Mouse (Mus musculus): ENCODE measurements around the gene Svs1. TPM values are rescaled to one million over a fixed set of nuclear protein-coding genes. Genes with fewer than 3 reads are reported as not detected.

Gene Svs1
- total RNA-seq (2014; rRNA removed): not detected in 2 replicates
- polyA plus RNA-seq (2012; rRNA removed): not detected in 2 replicates

DNA sequence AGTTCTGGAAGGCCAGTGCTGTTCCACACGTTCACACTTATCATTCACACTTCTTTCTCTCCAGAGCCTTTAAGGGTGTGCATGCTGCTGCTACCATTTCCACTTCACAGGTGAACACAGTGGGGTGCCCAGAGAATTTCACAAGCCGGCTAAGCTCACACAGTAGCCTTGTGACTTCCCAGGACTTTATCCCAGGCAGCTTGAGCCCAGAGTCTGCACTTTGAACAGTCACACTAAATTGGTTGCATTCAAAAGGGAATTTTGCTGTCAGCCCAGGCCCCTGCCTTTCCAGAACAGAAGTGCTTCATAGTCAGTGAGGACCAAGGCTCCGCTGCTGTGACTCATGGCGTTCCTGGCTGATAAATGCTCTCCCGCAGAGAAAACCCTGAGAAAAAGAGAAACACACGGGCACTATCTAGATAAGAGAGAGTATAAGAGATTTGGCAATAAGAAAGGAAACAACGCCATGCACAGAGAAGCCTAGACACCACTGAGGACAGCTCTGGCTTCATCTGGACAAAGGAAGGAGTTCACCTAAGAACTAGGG is at the start of gene Svs1:
Gene Svs1 (plus strand): TSS at position 418 of the 547 bp plus-strand sequence.
- no peak for TF ChIP-seq CTCF (IDR thresholded peaks at IDR 0.05; ENCODE audit: low read depth, low read length)
- TF ChIP-seq POLR2A (IDR thresholded peaks at IDR 0.05; ENCODE audit: extremely low read depth, insufficient read depth, low read length): no peak
- 39% methylated on average over 7 of the region's 7 CpGs for WGBS
- DNase-seq (ENCODE audit: extremely low read depth, low read depth, low spot score): no peak

DNA sequence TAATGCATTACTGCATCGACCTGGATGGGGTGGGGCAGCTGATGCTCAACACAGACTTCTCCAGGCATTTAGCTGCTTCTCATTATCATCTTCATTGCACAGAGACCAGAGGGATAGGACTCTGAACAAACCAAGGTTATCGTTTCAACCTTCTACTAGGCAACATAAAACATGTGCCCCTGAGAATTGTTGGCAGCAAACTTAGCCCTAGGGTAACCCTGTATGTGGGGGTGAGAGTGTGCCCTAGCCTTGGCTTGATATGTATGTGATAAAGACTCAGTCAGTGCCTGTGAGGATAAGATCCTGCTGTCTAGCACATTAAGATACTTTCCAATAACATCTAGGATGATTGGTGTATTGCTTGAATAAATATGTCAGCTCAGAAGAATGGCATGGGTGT is 37.1 kb upstream of the Svs1 start:
- no peak for DNase-seq (ENCODE audit: extremely low read depth, low read depth, low spot score)

More for the DNA sequence above, at the start of gene Svs1:
- H3K4me1 ChIP-seq (ENCODE audit: control insufficient read depth, insufficient read depth, low read length): no peaks in the 10 kb centered on the region
- H3K27ac ChIP-seq (replicated peaks; ENCODE audit: insufficient read depth, low read depth, low read length): no peak within 1 kb of the TSS
- no peaks in the 10 kb centered on the region for H3K27me3 ChIP-seq (ENCODE audit: control insufficient read depth, insufficient read depth, low read length)
- no peaks in the 10 kb centered on the region for H3K79me2 ChIP-seq (ENCODE audit: control insufficient read depth, insufficient read depth, low read length)
- no peak within 1 kb of the TSS for H3K9ac ChIP-seq (ENCODE audit: low read depth, low read length)
- H3K36me3 ChIP-seq (ENCODE audit: control insufficient read depth, insufficient read depth, low read length): no peaks in the 10 kb centered on the region
- no peak within 1 kb of the TSS for H3K4me3 ChIP-seq (ENCODE audit: insufficient read depth, low read depth, low read length)

DNA sequence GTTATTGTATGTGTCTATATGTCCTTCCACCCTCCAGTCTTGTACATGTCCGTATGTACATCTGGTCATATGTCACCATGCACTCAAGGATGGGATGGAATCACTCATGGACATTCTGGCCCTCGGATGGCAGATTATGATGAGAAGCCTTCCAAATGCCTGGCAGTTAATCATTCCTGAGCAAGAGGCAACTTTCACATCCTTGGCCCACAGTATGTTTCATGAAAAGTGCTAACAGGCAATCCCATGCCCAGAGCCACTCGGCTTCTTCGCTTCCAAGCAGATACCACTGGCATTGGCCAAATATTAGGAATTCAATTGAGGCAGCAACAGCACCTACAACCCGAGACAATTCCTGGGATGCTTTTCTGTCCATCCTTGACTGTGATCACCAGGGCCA is 36.0 kb upstream of the Svs1 start:
- H3K4me1 ChIP-seq (ENCODE audit: control insufficient read depth, insufficient read depth, low read length): no peaks in the 10 kb centered on the region
- no peak overlapping the region for H3K4me3 ChIP-seq (ENCODE audit: insufficient read depth, low read depth, low read length)
- whole genome bisulfite sequencing: 91% methylated on average over 5 of the region's 5 CpGs
- no peaks in the 10 kb centered on the region for H3K36me3 ChIP-seq (ENCODE audit: control insufficient read depth, insufficient read depth, low read length)
- H3K27ac ChIP-seq (replicated peaks; ENCODE audit: insufficient read depth, low read depth, low read length): no peak overlapping the region
- H3K9ac ChIP-seq (ENCODE audit: low read depth, low read length): no peak overlapping the region
- no peaks in the 10 kb centered on the region for H3K27me3 ChIP-seq (ENCODE audit: control insufficient read depth, insufficient read depth, low read length)
- TF ChIP-seq CTCF (IDR thresholded peaks at IDR 0.05; ENCODE audit: low read depth, low read length) (no peak), POLR2A (IDR thresholded peaks at IDR 0.05; ENCODE audit: extremely low read depth, insufficient read depth, low read length) (no peak)
- H3K79me2 ChIP-seq (ENCODE audit: control insufficient read depth, insufficient read depth, low read length): no peaks in the 10 kb centered on the region
- no peak for DNase-seq (ENCODE audit: extremely low read depth, low read depth, low spot score)

More for the DNA sequence above, 37.1 kb upstream of the Svs1 start:
- Histone ChIP-seq H3K27ac (replicated peaks; ENCODE audit: insufficient read depth, low read depth, low read length) (no peak overlapping the region), H3K4me3 (ENCODE audit: insufficient read depth, low read depth, low read length) (no peak overlapping the region), H3K4me1 (ENCODE audit: control insufficient read depth, insufficient read depth, low read length) (no peaks in the 10 kb centered on the region), H3K79me2 (ENCODE audit: control insufficient read depth, insufficient read depth, low read length) (no peaks in the 10 kb centered on the region), H3K9ac (ENCODE audit: low read depth, low read length) (no peak overlapping the region), H3K36me3 (ENCODE audit: control insufficient read depth, insufficient read depth, low read length) (no peaks in the 10 kb centered on the region), H3K27me3 (ENCODE audit: control insufficient read depth, insufficient read depth, low read length) (no peaks in the 10 kb centered on the region)
- WGBS: 70% methylated on average over 2 of the region's 2 CpGs
- TF ChIP-seq POLR2A (IDR thresholded peaks at IDR 0.05; ENCODE audit: extremely low read depth, insufficient read depth, low read length) (no peak), CTCF (IDR thresholded peaks at IDR 0.05; ENCODE audit: low read depth, low read length) (no peak)

DNA sequence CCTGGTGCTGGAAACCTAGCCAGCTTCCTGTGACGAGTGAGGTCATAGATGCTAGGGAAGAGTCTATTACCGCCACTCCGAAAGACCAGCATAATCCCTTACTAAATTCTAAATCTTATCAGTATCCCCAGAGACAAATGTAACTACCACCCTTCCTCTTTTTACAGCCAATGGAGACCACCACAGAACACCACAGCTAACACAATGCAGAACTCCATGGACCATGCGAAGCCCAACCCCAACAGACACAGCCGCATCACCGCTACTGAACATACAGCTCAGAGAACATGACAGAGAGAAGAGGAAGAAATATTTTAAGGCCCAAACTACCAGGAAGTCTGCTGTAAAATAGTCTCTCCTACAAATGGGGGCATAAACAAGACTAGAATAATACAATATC is 35.0 kb upstream of the Svs1 start:
- H3K79me2 ChIP-seq (ENCODE audit: control insufficient read depth, insufficient read depth, low read length): no peaks in the 10 kb centered on the region
- no peaks in the 10 kb centered on the region for H3K36me3 ChIP-seq (ENCODE audit: control insufficient read depth, insufficient read depth, low read length)
- H3K4me1 ChIP-seq (ENCODE audit: control insufficient read depth, insufficient read depth, low read length): no peaks in the 10 kb centered on the region
- no peak overlapping the region for H3K9ac ChIP-seq (ENCODE audit: low read depth, low read length)
- 83% methylated on average over 6 of the region's 6 CpGs for WGBS
- no peaks in the 10 kb centered on the region for H3K27me3 ChIP-seq (ENCODE audit: control insufficient read depth, insufficient read depth, low read length)
- TF ChIP-seq CTCF (IDR thresholded peaks at IDR 0.05; ENCODE audit: low read depth, low read length) (no peak), POLR2A (IDR thresholded peaks at IDR 0.05; ENCODE audit: extremely low read depth, insufficient read depth, low read length) (no peak)
- H3K4me3 ChIP-seq (ENCODE audit: insufficient read depth, low read depth, low read length): no peak overlapping the region
- no peak overlapping the region for H3K27ac ChIP-seq (replicated peaks; ENCODE audit: insufficient read depth, low read depth, low read length)
- DNase-seq (ENCODE audit: extremely low read depth, low read depth, low spot score): no peak

DNA sequence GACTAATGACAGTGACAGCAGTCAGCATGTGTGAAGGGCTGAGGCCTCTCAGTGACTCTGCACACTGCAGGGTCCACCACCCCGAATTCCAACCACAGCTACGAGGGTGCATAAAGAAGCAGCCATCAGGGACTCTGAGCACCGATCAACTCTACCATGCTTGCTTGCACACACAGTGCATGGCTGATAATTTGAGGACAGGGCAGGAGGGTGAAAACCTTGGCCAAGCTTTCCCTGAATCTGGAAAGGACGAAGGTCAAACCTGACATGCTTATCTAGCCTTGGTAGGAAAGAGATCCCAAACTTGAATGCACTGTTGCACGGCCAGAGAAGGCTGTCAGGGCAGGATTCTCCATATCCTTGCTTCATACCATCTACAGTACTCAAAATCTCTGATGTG is 33.4 kb upstream of the Svs1 start:
- H3K9ac ChIP-seq (ENCODE audit: low read depth, low read length): no peak overlapping the region
- TF ChIP-seq CTCF (IDR thresholded peaks at IDR 0.05; ENCODE audit: low read depth, low read length): no peak
- TF ChIP-seq POLR2A (IDR thresholded peaks at IDR 0.05; ENCODE audit: extremely low read depth, insufficient read depth, low read length): no peak
- WGBS: 55% methylated on average over 5 of the region's 5 CpGs
- no peaks in the 10 kb centered on the region for H3K27me3 ChIP-seq (ENCODE audit: control insufficient read depth, insufficient read depth, low read length)
- H3K79me2 ChIP-seq (ENCODE audit: control insufficient read depth, insufficient read depth, low read length): no peaks in the 10 kb centered on the region
- no peak overlapping the region for H3K27ac ChIP-seq (replicated peaks; ENCODE audit: insufficient read depth, low read depth, low read length)
- H3K4me3 ChIP-seq (ENCODE audit: insufficient read depth, low read depth, low read length): no peak overlapping the region
- peak; percentile 42 for DNase-seq (ENCODE audit: extremely low read depth, low read depth, low spot score)
- no peaks in the 10 kb centered on the region for H3K36me3 ChIP-seq (ENCODE audit: control insufficient read depth, insufficient read depth, low read length)
- no peaks in the 10 kb centered on the region for H3K4me1 ChIP-seq (ENCODE audit: control insufficient read depth, insufficient read depth, low read length)

DNA sequence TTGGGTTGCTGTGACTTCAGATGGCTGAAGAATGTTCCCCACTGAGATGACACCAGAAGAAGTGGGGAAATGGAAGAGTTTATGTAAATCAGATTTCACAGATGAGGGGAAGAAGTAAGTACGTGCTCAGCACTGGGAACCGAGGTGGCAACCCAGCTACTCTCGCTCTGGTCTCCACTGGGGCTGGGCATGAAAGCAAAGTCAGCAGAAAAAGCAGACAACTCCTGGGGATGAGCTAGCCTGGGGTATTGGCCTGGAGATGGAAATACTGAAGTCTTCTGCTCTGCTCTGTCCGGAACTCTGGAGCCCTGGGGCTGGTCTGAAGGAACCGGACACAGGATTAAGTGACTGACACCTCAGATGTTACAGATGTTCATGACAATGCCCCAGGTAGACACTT is 32.5 kb upstream of the Svs1 start:
- WGBS: 91% methylated on average over 5 of the region's 5 CpGs
- Histone ChIP-seq H3K4me1 (ENCODE audit: control insufficient read depth, insufficient read depth, low read length) (no peaks in the 10 kb centered on the region), H3K79me2 (ENCODE audit: control insufficient read depth, insufficient read depth, low read length) (no peaks in the 10 kb centered on the region), H3K27ac (replicated peaks; ENCODE audit: insufficient read depth, low read depth, low read length) (no peak overlapping the region), H3K27me3 (ENCODE audit: control insufficient read depth, insufficient read depth, low read length) (no peaks in the 10 kb centered on the region), H3K36me3 (ENCODE audit: control insufficient read depth, insufficient read depth, low read length) (no peaks in the 10 kb centered on the region), H3K4me3 (ENCODE audit: insufficient read depth, low read depth, low read length) (no peak overlapping the region), H3K9ac (ENCODE audit: low read depth, low read length) (no peak overlapping the region)
- TF ChIP-seq CTCF (IDR thresholded peaks at IDR 0.05; ENCODE audit: low read depth, low read length) (no peak), POLR2A (IDR thresholded peaks at IDR 0.05; ENCODE audit: extremely low read depth, insufficient read depth, low read length) (no peak)
- no peak for DNase-seq (ENCODE audit: extremely low read depth, low read depth, low spot score)

Measured in liver, adult 2 months (tissue).